Mouse (Mus musculus) forebrain, postnatal 0 days (tissue): ENCODE measurements at regions not wholly inside any gene's neighbourhood (a gene's known extent, or its start where the extent isn't known, plus 50 kb on each side); places are given as distances from the start of the nearest gene placed in this dataset.

Experiments used
- ATAC-seq: fragments of 200-750 bp; cut with Nextera tagmentation; 2 replicates; pipeline ENCODE4 v1.8.0; 2017; ENCODE audit warnings: mild to moderate bottlenecking, moderate library complexity
- DNase-seq: peaks from one replicate; pipeline ENCODE4 v3.0.0-alpha.2; 2015
- H3K27ac ChIP-seq: fragments of 300-500 bp; sonication (generic); 2 replicates; pipeline ENCODE4 v1.5.1; 2014; ENCODE audit warnings: low read depth, mild to moderate bottlenecking, antibody characterized with exemption, low read length, moderate library complexity, mixed read lengths
- H3K27me3 ChIP-seq: fragments of 300-500 bp; sonication (generic); 2 replicates; pipeline ENCODE4 v1.6.1; 2014; ENCODE audit warnings: mild to moderate bottlenecking, low read length, mixed read lengths; ENCODE audit not compliant: insufficient read depth
- H3K36me3 ChIP-seq: fragments of 300-500 bp; sonication (generic); 2 replicates; pipeline ENCODE4 v1.6.1; 2014; ENCODE audit warnings: mild to moderate bottlenecking, moderate library complexity; ENCODE audit not compliant: insufficient read depth
- H3K4me1 ChIP-seq: fragments of 300-500 bp; sonication (generic); 2 replicates; pipeline ENCODE4 v1.6.1; 2014; ENCODE audit warnings: antibody characterized with exemption; ENCODE audit not compliant: insufficient read depth
- H3K4me2 ChIP-seq: fragments of 300-500 bp; sonication (generic); 2 replicates; pipeline ENCODE4 v1.6.1; 2014; ENCODE audit warnings: low read depth, mild to moderate bottlenecking, moderate library complexity
- H3K4me3 ChIP-seq: fragments of 300-500 bp; sonication (generic); 2 replicates; pipeline ENCODE4 v1.5.1; 2014; ENCODE audit warnings: low read depth, low read length, mixed read lengths
- H3K9ac ChIP-seq: fragments of 300-500 bp; sonication (generic); 2 replicates; pipeline ENCODE4 v1.6.1; 2014; ENCODE audit warnings: mild to moderate bottlenecking
- H3K9me3 ChIP-seq: fragments of 300-500 bp; sonication (generic); 2 replicates; pipeline ENCODE4 v1.6.1; 2016; ENCODE audit warnings: low read length
- CTCF ChIP-seq: sonication (generic); IDR thresholded peaks from 2 replicates; pipeline ENCODE4 v1.5.1; 2016; ENCODE audit warnings: antibody characterized with exemption, control low read depth, low read depth
- WGBS: fragments of 180-500 bp; shearing (Covaris S2); extraction: QIAGEN DNeasy Blood & Tissue Kit; methylation state at CpG from one replicate; pipeline ENCODE4 v1.1.7; 2014; 5-methylcytosine and 5-hydroxymethylcytosine counted together

GRCm38 (mm10) chrX:133787112-133787511, 63.7 kb upstream of the Tnmd start:
- Histone ChIP-seq H3K9me3 (no peaks in the 10 kb centered on the region), H3K4me3 (no peak overlapping the region), H3K4me1 (no peaks in the 10 kb centered on the region), H3K36me3 (no peaks in the 10 kb centered on the region), H3K27me3 (no peaks in the 10 kb centered on the region), H3K4me2 (no peak overlapping the region), H3K9ac (no peak overlapping the region), H3K27ac (no peak overlapping the region)
- ATAC-seq = no peak; the same call in 1 of the 2 replicates
- DNase-seq = peak; percentile 3
- TF ChIP-seq CTCF = peak; percentile 41
- 26% methylated on average over 1 of the region's 1 CpGs for WGBS

- no peaks in the 10 kb centered on the region for H3K36me3 ChIP-seq
- H3K4me2 ChIP-seq = no peak overlapping the region
- no peaks in the 10 kb centered on the region for H3K4me1 ChIP-seq
- H3K4me3 ChIP-seq = no peak overlapping the region
- H3K27me3 ChIP-seq = no peaks in the 10 kb centered on the region
- H3K9me3 ChIP-seq = no peaks in the 10 kb centered on the region
- H3K9ac ChIP-seq = no peak overlapping the region
- ATAC-seq (no peak), DNase-seq (no peak)
- H3K27ac ChIP-seq = no peak overlapping the region
- no peak for TF ChIP-seq CTCF
- WGBS = 70% methylated on average over 1 of the region's 1 CpGs
These were observed 65.2 kb upstream of the Pcdh19 start for GRCm38 (mm10) chrX:133754026-133754425.

- Histone ChIP-seq H3K27ac (no peak overlapping the region), H3K4me2 (no peak overlapping the region), H3K4me3 (no peak overlapping the region), H3K9me3 (no peaks in the 10 kb centered on the region), H3K27me3 (no peaks in the 10 kb centered on the region), H3K4me1 (no peaks in the 10 kb centered on the region), H3K9ac (no peak overlapping the region), H3K36me3 (no peaks in the 10 kb centered on the region)
- no peak for TF ChIP-seq CTCF
- WGBS = 83% methylated on average over 3 of the region's 3 CpGs
- ATAC-seq (peak; percentile 63; the same call in 1 of the 2 replicates), DNase-seq (peak; percentile 0)
These were observed 63.4 kb upstream of the Pcdh19 start for GRCm38 (mm10) chrX:133752232-133752631.

GRCm38 (mm10) chrX:133743446-133743845, 54.7 kb upstream of the Pcdh19 start:
- Histone ChIP-seq H3K9me3 (no peaks in the 10 kb centered on the region), H3K9ac (no peak overlapping the region), H3K27me3 (no peaks in the 10 kb centered on the region), H3K36me3 (no peaks in the 10 kb centered on the region), H3K4me2 (no peak overlapping the region), H3K4me3 (no peak overlapping the region), H3K27ac (no peak overlapping the region), H3K4me1 (no peaks in the 10 kb centered on the region)
- TF ChIP-seq CTCF = no peak
- no peak for DNase-seq
- no peak for ATAC-seq

GRCm38 (mm10) chrX:133738980-133739632, 50.3 kb upstream of the Pcdh19 start:
- no peaks in the 10 kb centered on the region for H3K9me3 ChIP-seq
- H3K27me3 ChIP-seq = no peaks in the 10 kb centered on the region
- no peak for DNase-seq
- no peaks in the 10 kb centered on the region for H3K4me1 ChIP-seq
- H3K9ac ChIP-seq = no peak overlapping the region
- TF ChIP-seq CTCF = no peak
- no peak overlapping the region for H3K4me3 ChIP-seq
- H3K36me3 ChIP-seq = no peaks in the 10 kb centered on the region
- H3K4me2 ChIP-seq = no peak overlapping the region
- H3K27ac ChIP-seq = no peak overlapping the region
- no peak for ATAC-seq
- WGBS = 83% methylated on average over 6 of the region's 6 CpGs
